Mouse (Mus musculus) liver, adult 2 months (tissue): ENCODE measurements around the gene Trmt112.

Experiments used
- CTCF ChIP-seq: fragments of 200-500 bp; IDR thresholded peaks from 2 replicates; pipeline ENCODE4 v1.5.1; 2011; ENCODE audit warnings: low read depth, low read length, control low read depth
- POLR2A ChIP-seq: fragments of 200-500 bp; IDR thresholded peaks from 2 replicates; pipeline ENCODE4 v1.6.1; 2011; ENCODE audit warnings: low read length, control low read depth; ENCODE audit not compliant: insufficient read depth; ENCODE audit errors: extremely low read depth

DNA sequence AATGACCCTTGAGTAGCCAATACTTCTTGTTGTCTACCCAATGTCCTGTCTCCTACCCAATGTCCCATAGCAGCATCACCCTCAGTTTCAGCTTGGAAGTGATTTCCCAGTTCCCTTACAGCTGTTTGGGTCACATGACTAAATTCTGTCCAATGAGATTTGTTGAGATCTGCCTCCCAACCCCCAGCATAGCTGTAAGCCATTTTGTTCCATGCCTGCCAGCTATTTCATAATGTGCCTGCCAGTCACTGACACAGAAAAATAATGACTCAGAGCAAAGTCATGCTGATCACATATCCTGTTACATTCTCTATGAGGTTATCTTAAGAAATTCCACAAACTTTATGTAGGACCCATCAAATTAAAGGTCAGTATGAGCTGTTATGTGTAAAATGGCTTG lies 32.7 kb upstream of the Trmt112 start:
- TF ChIP-seq CTCF (no peak), POLR2A (no peak)
